Mouse (Mus musculus): ENCODE data around the gene Il27. TPM values are rescaled to one million over a fixed set of nuclear protein-coding genes. Genes with fewer than 3 reads are reported as not detected.

Il27 gene
- total and polyA plus RNA-seq, 3 experiments, result not detected

DNA sequence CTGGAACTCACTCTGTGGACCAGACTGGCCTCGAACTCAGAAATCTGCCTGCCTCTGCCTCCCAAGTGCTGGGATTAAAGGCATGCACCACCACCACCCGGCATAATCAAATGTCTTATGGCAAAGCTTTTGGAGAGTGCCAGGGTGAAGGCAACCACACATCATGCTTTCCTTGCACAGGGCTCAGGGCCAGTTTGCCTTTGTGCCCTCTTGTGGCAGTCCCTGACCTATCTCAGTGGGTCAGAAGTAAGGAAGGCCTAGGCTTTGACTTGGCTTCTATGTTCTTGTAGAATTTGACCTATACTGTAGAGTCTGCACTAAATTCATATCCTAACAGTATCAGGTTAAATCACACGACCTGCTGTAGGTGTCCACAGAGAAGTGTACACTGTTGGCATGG, 22.0 kb upstream of the Il27 start:
- Histone ChIP-seq H3K27ac (no peak overlapping the region), H3K4me3 (no peak overlapping the region), H3K9ac (ENCODE audit: low read depth, low read length) (no peak overlapping the region), H3K79me2 (replicated peaks; ENCODE audit: control insufficient read depth, insufficient read depth, low read length) (no peaks in the 10 kb centered on the region), H3K27me3 (ENCODE audit: control insufficient read depth, insufficient read depth, low read length) (no peaks in the 10 kb centered on the region), H3K4me1 (ENCODE audit: control insufficient read depth, insufficient read depth, low read length) (peaks cover 1% of the 10 kb centered on the region; the same call in 1 of the 2 replicates), H3K36me3 (ENCODE audit: control insufficient read depth, insufficient read depth, low read length) (no peaks in the 10 kb centered on the region)
- no peak for DNase-seq
- 66% methylated on average over 3 of the region's 3 CpGs for WGBS
- TF ChIP-seq CTCF (IDR thresholded peaks at IDR 0.05), result 0 out of 2 replicates have a peak, but pooled peaks have one; percentile 5
- no peak for TF ChIP-seq POLR2A (IDR thresholded peaks at IDR 0.05; ENCODE audit: insufficient read depth, low read depth, low read length)
- TF ChIP-seq EP300 (IDR thresholded peaks at IDR 0.05; ENCODE audit: insufficient read depth, low read depth, low read length), result no peak
- intact Hi-C loops (cut with DNase I), result no loop called here

DNA sequence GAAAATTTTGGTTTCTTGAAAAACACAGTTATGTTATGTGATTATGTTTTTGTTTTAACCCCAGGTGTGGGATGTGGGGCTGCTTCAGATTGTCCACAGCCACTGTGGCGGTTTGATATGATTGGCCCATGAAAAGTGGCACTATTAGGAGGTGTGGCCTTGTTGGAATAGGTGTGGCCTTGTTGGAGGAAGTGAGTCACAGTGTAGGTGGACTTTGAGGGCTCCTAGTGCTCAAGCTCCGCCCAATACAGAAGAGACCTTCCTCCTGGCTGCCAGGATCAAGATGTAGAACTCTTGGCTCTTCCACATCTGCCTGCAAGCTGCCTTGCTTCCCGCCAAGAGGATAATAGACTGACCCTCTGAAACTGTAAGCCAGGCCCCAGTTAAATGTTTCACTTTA, 18.0 kb upstream of the Il27 start:
- Histone ChIP-seq H3K79me2 (replicated peaks; ENCODE audit: control insufficient read depth, insufficient read depth, low read length) (no peaks in the 10 kb centered on the region), H3K4me3 (no peak overlapping the region), H3K27ac (no peak overlapping the region), H3K9ac (ENCODE audit: low read depth, low read length) (no peak overlapping the region), H3K36me3 (ENCODE audit: control insufficient read depth, insufficient read depth, low read length) (no peaks in the 10 kb centered on the region), H3K27me3 (ENCODE audit: control insufficient read depth, insufficient read depth, low read length) (no peaks in the 10 kb centered on the region), H3K4me1 (ENCODE audit: control insufficient read depth, insufficient read depth, low read length) (no peaks in the 10 kb centered on the region)
- DNase-seq, result no peak
- intact Hi-C loops (cut with DNase I), result no loop called here
- TF ChIP-seq POLR2A (IDR thresholded peaks at IDR 0.05; ENCODE audit: insufficient read depth, low read depth, low read length), result no peak
- no peak for TF ChIP-seq CTCF (IDR thresholded peaks at IDR 0.05)
- TF ChIP-seq EP300 (IDR thresholded peaks at IDR 0.05; ENCODE audit: insufficient read depth, low read depth, low read length), result no peak
- 80% methylated on average over 3 of the region's 3 CpGs for WGBS

DNA sequence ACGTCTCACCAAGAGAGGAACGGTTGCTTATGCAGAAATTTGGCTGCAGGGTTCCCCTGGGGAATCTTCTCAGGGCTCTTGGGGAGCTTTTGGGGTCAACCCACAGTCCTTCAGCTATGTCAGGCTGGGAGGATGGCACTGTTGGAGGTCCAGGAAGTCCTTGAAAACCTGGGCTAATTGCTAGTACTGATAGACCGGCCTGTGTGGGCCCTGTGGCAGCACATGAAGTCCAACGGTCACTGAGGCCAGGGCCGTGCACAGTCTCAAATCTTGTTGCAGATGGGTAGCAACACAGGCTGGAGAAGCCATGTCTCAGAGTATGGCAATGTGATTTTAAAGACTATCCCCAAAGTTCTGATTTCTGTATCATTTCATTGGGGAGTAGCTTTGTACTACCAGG, 13.1 kb upstream of the Il27 start:
- TF ChIP-seq POLR2A (IDR thresholded peaks at IDR 0.05; ENCODE audit: insufficient read depth, low read depth, low read length) (no peak), CTCF (IDR thresholded peaks at IDR 0.05) (no peak), EP300 (IDR thresholded peaks at IDR 0.05; ENCODE audit: insufficient read depth, low read depth, low read length) (no peak)
- Histone ChIP-seq H3K79me2 (replicated peaks; ENCODE audit: control insufficient read depth, insufficient read depth, low read length) (no peaks in the 10 kb centered on the region), H3K9ac (ENCODE audit: low read depth, low read length) (no peak overlapping the region), H3K36me3 (ENCODE audit: control insufficient read depth, insufficient read depth, low read length) (no peaks in the 10 kb centered on the region), H3K4me3 (no peak overlapping the region), H3K27ac (no peak overlapping the region; the same call in 1 of the 2 replicates), H3K27me3 (ENCODE audit: control insufficient read depth, insufficient read depth, low read length) (no peaks in the 10 kb centered on the region), H3K4me1 (ENCODE audit: control insufficient read depth, insufficient read depth, low read length) (peaks cover 2% of the 10 kb centered on the region; the same call in 1 of the 2 replicates)
- intact Hi-C loops (cut with DNase I), result no loop called here
- WGBS, result 80% methylated on average over 5 of the region's 5 CpGs
- DNase-seq, result no peak

GRCm38 (mm10) chr7:126607064-126607463, 12.3 kb upstream of the Il27 start:
- Histone ChIP-seq H3K4me3 (no peak overlapping the region), H3K27ac (peak overlapping the region; percentile 23; the same call in 1 of the 2 replicates), H3K79me2 (replicated peaks; ENCODE audit: control insufficient read depth, insufficient read depth, low read length) (no peaks in the 10 kb centered on the region), H3K4me1 (ENCODE audit: control insufficient read depth, insufficient read depth, low read length) (peaks cover 2% of the 10 kb centered on the region; the same call in 1 of the 2 replicates), H3K36me3 (ENCODE audit: control insufficient read depth, insufficient read depth, low read length) (no peaks in the 10 kb centered on the region), H3K9ac (ENCODE audit: low read depth, low read length) (no peak overlapping the region), H3K27me3 (ENCODE audit: control insufficient read depth, insufficient read depth, low read length) (no peaks in the 10 kb centered on the region)
- intact Hi-C loops (cut with DNase I), result no loop called here
- WGBS, result 61% methylated on average over 3 of the region's 3 CpGs
- peak; percentile 64 to 75 for DNase-seq
- no peak for TF ChIP-seq POLR2A (IDR thresholded peaks at IDR 0.05; ENCODE audit: insufficient read depth, low read depth, low read length)
- TF ChIP-seq EP300 (IDR thresholded peaks at IDR 0.05; ENCODE audit: insufficient read depth, low read depth, low read length), result no peak
- no peak for TF ChIP-seq CTCF (IDR thresholded peaks at IDR 0.05)

- 70% methylated on average over 5 of the region's 5 CpGs for WGBS
- Histone ChIP-seq H3K4me3 (no peak overlapping the region), H3K36me3 (ENCODE audit: control insufficient read depth, insufficient read depth, low read length) (no peaks in the 10 kb centered on the region), H3K79me2 (replicated peaks; ENCODE audit: control insufficient read depth, insufficient read depth, low read length) (no peaks in the 10 kb centered on the region), H3K27ac (no peak overlapping the region), H3K27me3 (ENCODE audit: control insufficient read depth, insufficient read depth, low read length) (no peaks in the 10 kb centered on the region), H3K9ac (ENCODE audit: low read depth, low read length) (no peak overlapping the region), H3K4me1 (ENCODE audit: control insufficient read depth, insufficient read depth, low read length) (peaks cover 2% of the 10 kb centered on the region; the same call in 1 of the 2 replicates)
- no peak for DNase-seq
- intact Hi-C loops (cut with DNase I), result no loop called here
- TF ChIP-seq EP300 (IDR thresholded peaks at IDR 0.05; ENCODE audit: insufficient read depth, low read depth, low read length) (no peak), POLR2A (IDR thresholded peaks at IDR 0.05; ENCODE audit: insufficient read depth, low read depth, low read length) (no peak), CTCF (IDR thresholded peaks at IDR 0.05) (no peak)
Observed at GRCm38 (mm10) chr7:126606611-126607010, 11.9 kb upstream of the Il27 start.

GRCm38 (mm10) chr7:126602650-126603049, 7.9 kb upstream of the Il27 start:
- Histone ChIP-seq H3K4me3 (no peak overlapping the region), H3K9ac (ENCODE audit: low read depth, low read length) (no peak overlapping the region), H3K27ac (no peak overlapping the region), H3K27me3 (ENCODE audit: control insufficient read depth, insufficient read depth, low read length) (no peaks in the 10 kb centered on the region), H3K36me3 (ENCODE audit: control insufficient read depth, insufficient read depth, low read length) (no peaks in the 10 kb centered on the region), H3K4me1 (ENCODE audit: control insufficient read depth, insufficient read depth, low read length) (peaks cover 2% of the 10 kb centered on the region; the same call in 1 of the 2 replicates), H3K79me2 (replicated peaks; ENCODE audit: control insufficient read depth, insufficient read depth, low read length) (no peaks in the 10 kb centered on the region)
- no peak for DNase-seq
- intact Hi-C loops (cut with DNase I), result no loop called here
- WGBS, result 66% methylated on average over 3 of the region's 3 CpGs
- TF ChIP-seq EP300 (IDR thresholded peaks at IDR 0.05; ENCODE audit: insufficient read depth, low read depth, low read length), result no peak
- no peak for TF ChIP-seq CTCF (IDR thresholded peaks at IDR 0.05)
- TF ChIP-seq POLR2A (IDR thresholded peaks at IDR 0.05; ENCODE audit: insufficient read depth, low read depth, low read length), result no peak

All from heart, adult 2 months (tissue).